Mouse (Mus musculus): ENCODE data around the gene Adarb2. TPM values are rescaled to one million over a fixed set of nuclear protein-coding genes. Genes with fewer than 3 reads are reported as not detected.
A peak's percentile ranks its signal among the peaks of the same experiment; 100 is the strongest.

The Adarb2 gene
- polyA plus RNA-seq, 1 experiment = 10.0 TPM

- WGBS = 61% methylated on average over 5 of the region's 5 CpGs
- Histone ChIP-seq H3K27ac (ENCODE audit: insufficient read depth, low read length) (no peak overlapping the region), H3K4me3 (replicated peaks; ENCODE audit: insufficient read depth, low read depth, low read length) (no peak overlapping the region), H3K27me3 (ENCODE audit: control insufficient read depth, insufficient read depth, low read length) (no peaks in the 10 kb centered on the region), H3K4me1 (ENCODE audit: control insufficient read depth, insufficient read depth, low read length) (peaks cover 5% of the 10 kb centered on the region; the same call in 1 of the 2 replicates)
- no peak for TF ChIP-seq POLR2A (IDR thresholded peaks at IDR 0.05; ENCODE audit: borderline replicate concordance, insufficient read depth, low read length)
- DNase-seq = peak; percentile 13 to 39
Observed at GRCm38 (mm10) chr13:8341086-8341807, 138.6 kb downstream of the Adarb2 start.

- no peak overlapping the region for H3K4me3 ChIP-seq (replicated peaks; ENCODE audit: insufficient read depth, low read depth, low read length)
- H3K27me3 ChIP-seq (ENCODE audit: control insufficient read depth, insufficient read depth, low read length) = no peaks in the 10 kb centered on the region
- no peak for TF ChIP-seq CTCF (IDR thresholded peaks at IDR 0.05; ENCODE audit: borderline replicate concordance, insufficient read depth, low read depth, low read length)
- no peak for TF ChIP-seq POLR2A (IDR thresholded peaks at IDR 0.05; ENCODE audit: borderline replicate concordance, insufficient read depth, low read length)
- DNase-seq = no peak
- H3K4me1 ChIP-seq (ENCODE audit: control insufficient read depth, insufficient read depth, low read length) = no peaks in the 10 kb centered on the region; the same call in 1 of the 2 replicates
- WGBS = 38% methylated on average over 7 of the region's 7 CpGs
- no peak overlapping the region for H3K27ac ChIP-seq (ENCODE audit: insufficient read depth, low read length)
Observed at GRCm38 (mm10) chr13:8347147-8347546, 144.5 kb downstream of the Adarb2 start.

- Histone ChIP-seq H3K4me3 (replicated peaks; ENCODE audit: insufficient read depth, low read depth, low read length) (no peak overlapping the region), H3K27me3 (ENCODE audit: control insufficient read depth, insufficient read depth, low read length) (no peaks in the 10 kb centered on the region), H3K27ac (ENCODE audit: insufficient read depth, low read length) (no peak overlapping the region), H3K4me1 (ENCODE audit: control insufficient read depth, insufficient read depth, low read length) (peaks cover 6% of the 10 kb centered on the region; the same call in 1 of the 2 replicates)
- TF ChIP-seq CTCF (IDR thresholded peaks at IDR 0.05; ENCODE audit: borderline replicate concordance, insufficient read depth, low read depth, low read length) = no peak
- no peak for TF ChIP-seq POLR2A (IDR thresholded peaks at IDR 0.05; ENCODE audit: borderline replicate concordance, insufficient read depth, low read length)
- peak; percentile 65 to 76 for DNase-seq
Observed at GRCm38 (mm10) chr13:8352341-8352740, 149.7 kb downstream of the Adarb2 start.

- DNase-seq = no peak
- Histone ChIP-seq H3K4me3 (replicated peaks; ENCODE audit: insufficient read depth, low read depth, low read length) (no peak overlapping the region), H3K27ac (ENCODE audit: insufficient read depth, low read length) (no peak overlapping the region), H3K4me1 (ENCODE audit: control insufficient read depth, insufficient read depth, low read length) (peaks cover 6% of the 10 kb centered on the region; the same call in 1 of the 2 replicates), H3K27me3 (ENCODE audit: control insufficient read depth, insufficient read depth, low read length) (no peaks in the 10 kb centered on the region)
- no peak for TF ChIP-seq POLR2A (IDR thresholded peaks at IDR 0.05; ENCODE audit: borderline replicate concordance, insufficient read depth, low read length)
- TF ChIP-seq CTCF (IDR thresholded peaks at IDR 0.05; ENCODE audit: borderline replicate concordance, insufficient read depth, low read depth, low read length) = no peak
Observed at GRCm38 (mm10) chr13:8352952-8353351, 150.3 kb downstream of the Adarb2 start.

GRCm38 (mm10) chr13:8365523-8365922 lies 162.9 kb downstream of the Adarb2 start:
- no peaks in the 10 kb centered on the region for H3K27me3 ChIP-seq (ENCODE audit: control insufficient read depth, insufficient read depth, low read length)
- no peaks in the 10 kb centered on the region for H3K4me1 ChIP-seq (ENCODE audit: control insufficient read depth, insufficient read depth, low read length)
- TF ChIP-seq POLR2A (IDR thresholded peaks at IDR 0.05; ENCODE audit: borderline replicate concordance, insufficient read depth, low read length) = no peak
- TF ChIP-seq CTCF (IDR thresholded peaks at IDR 0.05; ENCODE audit: borderline replicate concordance, insufficient read depth, low read depth, low read length) = no peak
- H3K4me3 ChIP-seq (replicated peaks; ENCODE audit: insufficient read depth, low read depth, low read length) = no peak overlapping the region
- WGBS = 83% methylated on average over 1 of the region's 1 CpGs
- no peak overlapping the region for H3K27ac ChIP-seq (ENCODE audit: insufficient read depth, low read length)
- no peak for DNase-seq

GRCm38 (mm10) chr13:8366087-8366486 lies 163.4 kb downstream of the Adarb2 start:
- H3K4me3 ChIP-seq (replicated peaks; ENCODE audit: insufficient read depth, low read depth, low read length) = no peak overlapping the region
- no peaks in the 10 kb centered on the region for H3K4me1 ChIP-seq (ENCODE audit: control insufficient read depth, insufficient read depth, low read length)
- H3K27ac ChIP-seq (ENCODE audit: insufficient read depth, low read length) = no peak overlapping the region
- TF ChIP-seq CTCF (IDR thresholded peaks at IDR 0.05; ENCODE audit: borderline replicate concordance, insufficient read depth, low read depth, low read length) (no peak), POLR2A (IDR thresholded peaks at IDR 0.05; ENCODE audit: borderline replicate concordance, insufficient read depth, low read length) (no peak)
- no peaks in the 10 kb centered on the region for H3K27me3 ChIP-seq (ENCODE audit: control insufficient read depth, insufficient read depth, low read length)
- WGBS = 86% methylated on average over 4 of the region's 4 CpGs
- DNase-seq = no peak

- no peak for DNase-seq
- H3K4me1 ChIP-seq (ENCODE audit: control insufficient read depth, insufficient read depth, low read length) = no peaks in the 10 kb centered on the region
- 93% methylated on average over 7 of the region's 7 CpGs for WGBS
- TF ChIP-seq CTCF (IDR thresholded peaks at IDR 0.05; ENCODE audit: borderline replicate concordance, insufficient read depth, low read depth, low read length) (no peak), POLR2A (IDR thresholded peaks at IDR 0.05; ENCODE audit: borderline replicate concordance, insufficient read depth, low read length) (no peak)
- H3K27ac ChIP-seq (ENCODE audit: insufficient read depth, low read length) = no peak overlapping the region
- no peak overlapping the region for H3K4me3 ChIP-seq (replicated peaks; ENCODE audit: insufficient read depth, low read depth, low read length)
- H3K27me3 ChIP-seq (ENCODE audit: control insufficient read depth, insufficient read depth, low read length) = no peaks in the 10 kb centered on the region
Observed at GRCm38 (mm10) chr13:8369868-8370387, 167.3 kb downstream of the Adarb2 start.

- TF ChIP-seq CTCF (IDR thresholded peaks at IDR 0.05; ENCODE audit: borderline replicate concordance, insufficient read depth, low read depth, low read length) (no peak), POLR2A (IDR thresholded peaks at IDR 0.05; ENCODE audit: borderline replicate concordance, insufficient read depth, low read length) (no peak)
- 29% methylated on average over 1 of the region's 1 CpGs for WGBS
- Histone ChIP-seq H3K4me3 (replicated peaks; ENCODE audit: insufficient read depth, low read depth, low read length) (no peak overlapping the region), H3K27me3 (ENCODE audit: control insufficient read depth, insufficient read depth, low read length) (no peaks in the 10 kb centered on the region), H3K4me1 (ENCODE audit: control insufficient read depth, insufficient read depth, low read length) (peaks cover 2% of the 10 kb centered on the region; the same call in 1 of the 2 replicates), H3K27ac (ENCODE audit: insufficient read depth, low read length) (no peak overlapping the region)
- no peak for DNase-seq
Observed at GRCm38 (mm10) chr13:8388541-8388940, 185.9 kb downstream of the Adarb2 start.
